Mouse (Mus musculus): ENCODE measurements around the gene Coq7. TPM values are rescaled to one million over a fixed set of nuclear protein-coding genes. Genes with fewer than 3 reads are reported as not detected.

Gene Coq7
- polyA plus RNA-seq, 1 experiment from 2014 or later: 87.0 TPM

GRCm38 (mm10) chr7:118481047-118481810, 51.9 kb downstream of the Coq7 start:
- H3K27ac ChIP-seq (replicated peaks): no peak overlapping the region
- ATAC-seq (ENCODE audit: insufficient number of reproducible peaks, low FRiP score, low TSS enrichment, low read depth): no peak
- no peaks in the 10 kb centered on the region for H3K9me3 ChIP-seq (replicated peaks)
- no peak overlapping the region for H3K4me2 ChIP-seq (replicated peaks)
- no peak overlapping the region for H3K4me3 ChIP-seq (replicated peaks)
- no peaks in the 10 kb centered on the region for H3K36me3 ChIP-seq
- 74% methylated on average over 10 of the region's 10 CpGs for WGBS
- H3K9ac ChIP-seq: no peak overlapping the region
- H3K27me3 ChIP-seq: no peaks in the 10 kb centered on the region
- peaks cover 4% of the 10 kb centered on the region; the same call in 1 of the 2 replicates for H3K4me1 ChIP-seq

- no peak overlapping the region for H3K4me3 ChIP-seq (replicated peaks)
- no peaks in the 10 kb centered on the region for H3K36me3 ChIP-seq
- no peaks in the 10 kb centered on the region for H3K27me3 ChIP-seq
- WGBS: 80% methylated on average over 9 of the region's 9 CpGs
- H3K9me3 ChIP-seq (replicated peaks): no peaks in the 10 kb centered on the region
- no peak for ATAC-seq (ENCODE audit: insufficient number of reproducible peaks, low FRiP score, low TSS enrichment, low read depth)
- peaks cover 9% of the 10 kb centered on the region for H3K4me1 ChIP-seq
- no peak overlapping the region for H3K9ac ChIP-seq
- no peak overlapping the region for H3K4me2 ChIP-seq (replicated peaks)
- H3K27ac ChIP-seq (replicated peaks): no peak overlapping the region
Measured at GRCm38 (mm10) chr7:118480160-118480709, 52.9 kb downstream of the Coq7 start.

- no peaks in the 10 kb centered on the region for H3K36me3 ChIP-seq
- no peaks in the 10 kb centered on the region for H3K27me3 ChIP-seq
- H3K4me3 ChIP-seq (replicated peaks): no peak overlapping the region
- peaks cover 10% of the 10 kb centered on the region for H3K4me1 ChIP-seq
- H3K9me3 ChIP-seq (replicated peaks): no peaks in the 10 kb centered on the region
- no peak overlapping the region for H3K9ac ChIP-seq
- H3K27ac ChIP-seq (replicated peaks): no peak overlapping the region; the same call in 1 of the 2 replicates
- H3K4me2 ChIP-seq (replicated peaks): no peak overlapping the region
- 36% methylated on average over 3 of the region's 3 CpGs for WGBS
- no peak for ATAC-seq (ENCODE audit: insufficient number of reproducible peaks, low FRiP score, low TSS enrichment, low read depth)
Measured at GRCm38 (mm10) chr7:118478835-118479312, 54.3 kb downstream of the Coq7 start.

DNA sequence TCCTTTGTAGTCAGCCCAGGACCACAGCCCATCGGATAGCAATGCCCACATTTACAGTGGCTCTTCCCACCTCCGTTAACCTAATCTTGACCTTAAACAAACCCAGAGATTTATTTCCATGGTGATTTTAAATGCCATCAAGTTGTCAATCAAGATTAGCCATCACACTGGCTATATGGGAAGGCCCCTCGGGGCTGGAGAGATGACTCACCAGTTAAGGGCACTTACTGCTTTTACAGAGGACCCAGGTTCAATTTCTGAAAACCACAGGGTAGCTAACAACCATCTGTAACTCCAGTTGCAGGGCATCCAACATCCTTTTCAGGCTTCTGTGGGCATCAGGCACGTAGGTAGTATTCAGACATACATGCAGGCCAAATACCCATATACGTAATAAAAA, 56.7 kb downstream of the Coq7 start:
- H3K27ac ChIP-seq (replicated peaks): no peak overlapping the region
- no peak for ATAC-seq (ENCODE audit: insufficient number of reproducible peaks, low FRiP score, low TSS enrichment, low read depth)

GRCm38 (mm10) chr7:118475008-118475705, 58.0 kb downstream of the Coq7 start:
- Histone ChIP-seq H3K9me3 (replicated peaks) (no peaks in the 10 kb centered on the region), H3K9ac (no peak overlapping the region), H3K27me3 (no peaks in the 10 kb centered on the region), H3K27ac (replicated peaks) (no peak overlapping the region), H3K36me3 (no peaks in the 10 kb centered on the region), H3K4me2 (replicated peaks) (no peak overlapping the region), H3K4me3 (replicated peaks) (no peak overlapping the region), H3K4me1 (peaks cover 10% of the 10 kb centered on the region)
- 87% methylated on average over 7 of the region's 7 CpGs for WGBS
- no peak for ATAC-seq (ENCODE audit: insufficient number of reproducible peaks, low FRiP score, low TSS enrichment, low read depth)

More for the DNA sequence above, 56.7 kb downstream of the Coq7 start:
- Histone ChIP-seq H3K4me2 (replicated peaks) (no peak overlapping the region), H3K9ac (no peak overlapping the region), H3K27me3 (no peaks in the 10 kb centered on the region), H3K4me1 (peaks cover 10% of the 10 kb centered on the region), H3K4me3 (replicated peaks) (no peak overlapping the region), H3K36me3 (no peaks in the 10 kb centered on the region), H3K9me3 (replicated peaks) (no peaks in the 10 kb centered on the region)
- WGBS: 59% methylated on average over 5 of the region's 5 CpGs

DNA sequence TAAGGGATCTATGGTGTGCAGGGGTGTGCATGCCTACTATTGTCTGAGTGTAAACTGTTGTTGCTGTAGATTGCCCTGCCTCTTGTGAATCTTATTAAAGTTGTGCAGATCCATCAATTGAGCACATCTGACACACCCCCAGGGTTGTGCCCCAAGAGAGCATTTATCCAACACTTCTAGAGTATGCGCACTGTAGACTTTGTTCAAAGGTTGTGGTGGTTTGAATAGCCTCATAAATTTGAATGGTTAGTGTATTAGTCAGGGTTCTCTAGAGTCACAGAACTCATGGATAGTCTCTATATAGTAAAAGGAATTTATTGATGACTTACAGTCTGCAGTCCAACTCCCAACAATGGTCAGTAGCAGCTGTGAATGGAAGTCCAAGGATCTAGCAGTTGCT, 60.3 kb downstream of the Coq7 start:
- Histone ChIP-seq H3K27me3 (no peaks in the 10 kb centered on the region), H3K4me2 (replicated peaks) (no peak overlapping the region), H3K4me1 (peaks cover 6% of the 10 kb centered on the region; the same call in 1 of the 2 replicates), H3K36me3 (no peaks in the 10 kb centered on the region), H3K27ac (replicated peaks) (no peak overlapping the region), H3K9me3 (replicated peaks) (no peaks in the 10 kb centered on the region), H3K4me3 (replicated peaks) (no peak overlapping the region), H3K9ac (no peak overlapping the region)
- ATAC-seq (ENCODE audit: insufficient number of reproducible peaks, low FRiP score, low TSS enrichment, low read depth): no peak
- WGBS: 97% methylated on average over 1 of the region's 1 CpGs

GRCm38 (mm10) chr7:118468060-118468459, 65.1 kb downstream of the Coq7 start:
- Histone ChIP-seq H3K4me3 (replicated peaks) (no peak overlapping the region), H3K27ac (replicated peaks) (no peak overlapping the region), H3K4me1 (no peaks in the 10 kb centered on the region), H3K9ac (no peak overlapping the region), H3K4me2 (replicated peaks) (no peak overlapping the region), H3K9me3 (replicated peaks) (no peaks in the 10 kb centered on the region), H3K27me3 (no peaks in the 10 kb centered on the region), H3K36me3 (no peaks in the 10 kb centered on the region)
- 84% methylated on average over 3 of the region's 3 CpGs for WGBS
- ATAC-seq (ENCODE audit: insufficient number of reproducible peaks, low FRiP score, low TSS enrichment, low read depth): no peak

GRCm38 (mm10) chr7:118464432-118464831, 68.7 kb downstream of the Coq7 start:
- 0 out of 2 replicates have a peak, but pooled peaks cover 3% of the 10 kb centered on the region for H3K27me3 ChIP-seq
- H3K27ac ChIP-seq (replicated peaks): no peak overlapping the region
- ATAC-seq (ENCODE audit: insufficient number of reproducible peaks, low FRiP score, low TSS enrichment, low read depth): no peak

GRCm38 (mm10) chr7:118462818-118463762, 70.1 kb downstream of the Coq7 start:
- Histone ChIP-seq H3K27me3 (0 out of 2 replicates have a peak, but pooled peaks cover 3% of the 10 kb centered on the region), H3K9ac (no peak overlapping the region), H3K36me3 (no peaks in the 10 kb centered on the region), H3K4me2 (replicated peaks) (no peak overlapping the region), H3K4me1 (no peaks in the 10 kb centered on the region), H3K27ac (replicated peaks) (no peak overlapping the region), H3K4me3 (replicated peaks) (no peak overlapping the region), H3K9me3 (replicated peaks) (no peaks in the 10 kb centered on the region)
- 50% methylated on average over 11 of the region's 11 CpGs for WGBS
- no peak for ATAC-seq (ENCODE audit: insufficient number of reproducible peaks, low FRiP score, low TSS enrichment, low read depth)

More at GRCm38 (mm10) chr7:118464432-118464831, 68.7 kb downstream of the Coq7 start:
- 60% methylated on average over 4 of the region's 4 CpGs for WGBS
- Histone ChIP-seq H3K4me2 (replicated peaks) (no peak overlapping the region), H3K4me3 (replicated peaks) (no peak overlapping the region), H3K9ac (no peak overlapping the region), H3K4me1 (no peaks in the 10 kb centered on the region), H3K9me3 (replicated peaks) (no peaks in the 10 kb centered on the region), H3K36me3 (no peaks in the 10 kb centered on the region)

DNA sequence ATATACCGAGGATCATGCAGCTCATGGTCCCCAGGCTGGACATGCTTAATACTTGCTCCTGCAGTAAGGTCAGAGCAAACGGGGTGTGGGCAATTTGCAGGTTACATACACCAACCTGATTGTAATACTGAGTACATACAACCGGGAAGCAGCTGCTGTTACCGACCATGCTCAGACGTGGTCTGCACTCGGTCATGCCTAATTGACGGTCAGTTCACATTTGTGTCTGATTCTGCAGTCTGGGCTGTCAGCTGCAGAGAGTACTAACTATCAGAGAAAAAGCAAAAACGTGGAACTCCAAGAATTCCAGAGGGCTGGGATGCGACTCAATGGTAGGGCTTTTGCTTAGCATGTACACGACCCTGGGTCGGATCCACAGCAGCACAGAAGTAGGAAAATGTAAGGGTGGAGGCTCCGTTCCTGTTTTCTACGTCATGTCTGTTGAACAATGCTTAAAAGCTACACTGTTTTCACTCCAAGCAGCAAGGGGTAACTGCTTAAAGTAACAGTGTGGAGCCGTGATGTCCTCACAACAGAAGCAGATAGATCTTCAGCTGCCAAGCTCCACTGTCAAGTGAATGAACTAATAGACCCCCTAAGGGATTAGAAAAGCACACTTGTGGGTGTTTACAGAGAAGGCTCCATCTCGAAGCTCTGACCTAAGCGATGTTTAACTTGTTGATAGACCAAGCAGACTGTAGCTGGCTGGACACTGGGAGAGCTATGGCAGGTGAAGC, 71.6 kb downstream of the Coq7 start:
- WGBS: 52% methylated on average over 16 of the region's 16 CpGs
- ATAC-seq (ENCODE audit: insufficient number of reproducible peaks, low FRiP score, low TSS enrichment, low read depth): no peak; the same call in 1 of the 2 replicates
- H3K27me3 ChIP-seq: 0 out of 2 replicates have a peak, but pooled peaks cover 3% of the 10 kb centered on the region
- H3K4me3 ChIP-seq (replicated peaks): no peak overlapping the region
- no peak overlapping the region for H3K4me2 ChIP-seq (replicated peaks)
- H3K9me3 ChIP-seq (replicated peaks): no peaks in the 10 kb centered on the region
- no peaks in the 10 kb centered on the region for H3K4me1 ChIP-seq
- no peak overlapping the region for H3K9ac ChIP-seq
- no peak overlapping the region for H3K27ac ChIP-seq (replicated peaks)
- H3K36me3 ChIP-seq: no peaks in the 10 kb centered on the region
